Mouse (Mus musculus): ENCODE data around the gene Foxs1.

Gene Foxs1

DNA sequence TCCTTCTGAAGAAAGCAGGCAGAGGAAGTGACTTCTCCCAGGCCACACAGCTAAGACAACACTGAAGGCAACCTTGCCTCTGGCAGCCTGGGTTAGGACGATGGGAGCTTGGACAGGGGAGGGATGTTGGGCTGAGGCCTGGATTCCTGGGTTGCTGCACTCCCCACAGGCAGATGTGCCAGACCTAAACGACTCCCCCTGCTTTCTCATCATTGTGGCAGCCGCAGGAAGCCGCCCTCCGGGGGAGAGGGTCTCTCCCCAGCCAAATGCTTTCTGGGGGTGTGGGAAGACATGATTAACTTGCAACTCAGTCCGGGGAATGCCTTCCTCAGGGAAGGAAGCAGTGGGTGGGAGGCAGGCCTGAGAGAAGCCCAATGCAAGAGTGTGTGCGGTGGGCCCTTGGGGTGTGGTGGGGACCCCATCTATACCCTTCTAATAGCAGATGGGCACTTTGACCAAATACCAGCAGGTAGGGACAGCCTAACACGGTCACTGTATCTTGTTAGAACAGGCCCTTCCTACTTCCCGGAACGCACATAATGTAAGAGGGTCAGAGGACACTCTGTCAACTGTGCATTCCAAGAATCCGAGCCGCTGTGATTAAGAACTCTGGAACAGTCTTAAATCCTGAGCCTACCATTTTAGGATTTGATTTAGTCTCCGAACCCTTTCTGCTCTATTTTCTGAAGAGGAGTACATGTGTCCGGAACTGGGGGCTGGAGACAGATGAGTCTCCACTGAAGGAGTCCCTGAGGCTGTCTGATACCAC is 4.6 kb downstream of the Foxs1 start:
- no peak for DNase-seq (ENCODE audit: low read depth, low spot score)

DNA sequence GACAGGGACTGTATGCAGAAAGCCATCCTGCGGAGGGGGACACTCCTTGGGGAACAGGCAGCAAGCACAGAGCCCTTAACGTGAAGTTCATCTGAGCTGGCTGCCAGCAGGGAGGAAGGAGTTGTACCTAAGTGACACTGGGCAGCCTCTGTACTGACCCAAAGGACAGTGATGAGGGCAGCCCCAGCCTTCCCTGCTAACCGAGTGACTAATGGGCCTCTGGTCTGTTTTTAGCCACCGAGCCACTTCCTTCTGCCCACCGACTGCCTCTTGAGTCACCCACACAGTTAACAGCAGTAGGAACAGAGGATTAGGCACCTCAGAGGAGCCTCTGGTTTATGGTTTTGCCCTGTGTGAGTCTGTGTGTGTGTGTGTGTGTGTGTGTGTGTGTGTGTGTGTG is 5.6 kb downstream of the Foxs1 start:
- DNase-seq (ENCODE audit: low read depth, low spot score), result no peak

DNA sequence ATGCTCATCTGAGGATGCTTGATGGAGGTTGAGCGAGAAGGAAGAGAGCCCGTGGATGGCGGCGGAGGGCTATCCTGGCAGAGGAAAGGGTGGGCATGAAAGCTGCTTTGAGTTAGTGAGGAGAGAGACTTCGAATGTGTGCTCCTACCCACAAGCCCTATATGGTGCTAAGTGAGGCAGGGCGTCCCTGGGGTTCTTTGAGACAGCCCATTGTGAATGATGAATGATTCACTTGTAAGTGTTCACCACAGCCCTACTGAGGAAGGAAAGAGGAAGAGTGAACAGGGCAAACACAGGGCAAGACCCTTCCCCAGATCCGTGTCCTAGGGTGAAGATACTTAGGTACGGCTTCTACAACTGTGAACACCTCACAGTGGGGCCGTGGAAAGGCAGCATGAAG is 6.1 kb downstream of the Foxs1 start:
- no peak for DNase-seq (ENCODE audit: low read depth, low spot score)

DNA sequence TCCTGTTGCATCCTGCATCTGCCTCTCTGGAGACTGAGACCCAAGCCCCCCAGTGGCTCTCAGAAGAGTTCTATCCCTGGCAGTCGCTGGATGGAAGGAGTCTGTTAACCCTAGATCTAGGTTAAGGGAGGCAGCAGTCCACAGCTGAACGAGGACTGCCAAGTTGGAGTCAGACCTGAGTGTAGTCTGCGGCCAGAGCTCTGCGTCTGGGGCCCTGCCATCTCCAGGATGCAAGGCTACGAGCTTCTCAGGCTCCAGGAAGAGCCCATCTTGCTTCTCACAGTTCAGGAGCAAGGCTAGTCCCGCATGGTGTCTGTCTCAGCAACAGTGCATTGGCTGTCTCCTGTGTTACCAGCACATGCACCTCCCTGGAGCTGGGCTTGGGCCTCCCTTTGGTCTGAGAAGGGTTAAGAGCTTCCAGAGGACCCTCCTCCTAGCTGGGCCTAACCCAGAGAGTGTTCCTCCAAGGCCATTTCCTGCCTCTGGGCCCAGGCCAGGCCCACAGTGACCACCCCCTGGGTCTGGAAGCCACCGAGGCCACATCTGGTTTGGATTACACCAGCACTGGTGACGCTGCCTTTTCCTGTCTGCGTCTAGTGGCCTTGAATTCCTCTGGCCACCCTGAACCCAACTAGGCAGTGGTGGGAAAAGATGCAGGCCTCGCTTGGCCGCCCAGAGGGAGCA is 7.7 kb downstream of the Foxs1 start:
- no peak for DNase-seq (ENCODE audit: low read depth, low spot score)

DNA sequence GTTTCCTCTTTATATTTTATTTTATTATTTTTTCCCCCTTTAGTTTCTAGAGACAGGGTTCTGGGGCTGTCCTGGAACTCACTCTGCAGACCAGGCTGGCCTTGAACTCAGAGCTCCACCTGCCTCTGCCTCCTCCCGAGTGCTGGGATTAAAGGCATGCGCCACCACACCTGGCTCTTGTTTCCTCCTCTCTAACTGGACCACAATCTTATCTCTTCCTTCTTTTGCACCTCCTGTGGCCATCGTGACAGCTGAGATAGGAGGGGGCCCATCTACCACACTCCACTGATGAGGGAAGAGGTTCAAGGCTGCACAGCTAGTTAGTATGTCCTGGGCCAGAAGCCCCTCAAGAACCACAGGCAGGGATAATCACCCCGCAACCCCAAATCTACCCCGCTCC is 8.5 kb downstream of the Foxs1 start:
- DNase-seq (ENCODE audit: low read depth, low spot score), result no peak

DNA sequence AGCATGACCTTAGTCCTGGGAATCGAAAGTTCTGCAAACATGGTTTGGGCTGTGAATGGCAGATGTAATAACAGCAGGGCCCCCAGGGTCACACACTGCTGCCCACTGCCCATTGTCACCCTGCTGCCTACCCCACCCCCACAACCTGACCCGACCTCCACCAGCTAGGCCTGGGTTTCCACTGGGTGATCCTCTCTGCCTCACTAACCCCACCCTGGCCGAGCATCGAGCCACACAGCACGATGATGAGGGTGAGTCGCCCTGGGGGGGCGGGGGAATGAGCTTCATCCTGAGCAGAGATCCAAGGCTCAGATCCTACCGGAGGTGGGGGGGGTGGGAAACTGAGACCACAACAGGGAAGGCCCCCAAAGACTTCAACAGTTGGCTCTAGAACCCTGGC is 8.9 kb downstream of the Foxs1 start:
- DNase-seq (ENCODE audit: low read depth, low spot score), result no peak

DNA sequence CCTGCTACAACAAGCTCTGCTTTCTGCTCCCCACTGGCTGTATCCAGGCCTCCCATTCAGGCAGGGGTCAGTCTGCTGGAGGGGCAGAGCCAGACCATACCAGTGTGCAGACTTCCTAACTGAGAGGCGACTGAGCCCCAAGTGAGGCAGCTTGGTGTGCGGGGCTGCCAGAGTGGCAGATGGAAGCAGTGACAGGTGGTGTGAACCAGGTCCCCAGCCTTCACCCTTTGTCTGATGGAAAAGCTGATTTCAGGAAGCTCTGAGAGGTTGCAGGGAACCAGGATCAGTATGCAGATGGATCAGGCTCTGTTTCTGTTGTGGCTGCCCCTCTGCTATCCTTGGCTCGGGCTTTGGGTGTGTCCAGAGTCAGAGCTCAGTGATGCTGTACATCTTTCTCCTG is 9.4 kb downstream of the Foxs1 start:
- DNase-seq (ENCODE audit: low read depth, low spot score), result no peak

DNA sequence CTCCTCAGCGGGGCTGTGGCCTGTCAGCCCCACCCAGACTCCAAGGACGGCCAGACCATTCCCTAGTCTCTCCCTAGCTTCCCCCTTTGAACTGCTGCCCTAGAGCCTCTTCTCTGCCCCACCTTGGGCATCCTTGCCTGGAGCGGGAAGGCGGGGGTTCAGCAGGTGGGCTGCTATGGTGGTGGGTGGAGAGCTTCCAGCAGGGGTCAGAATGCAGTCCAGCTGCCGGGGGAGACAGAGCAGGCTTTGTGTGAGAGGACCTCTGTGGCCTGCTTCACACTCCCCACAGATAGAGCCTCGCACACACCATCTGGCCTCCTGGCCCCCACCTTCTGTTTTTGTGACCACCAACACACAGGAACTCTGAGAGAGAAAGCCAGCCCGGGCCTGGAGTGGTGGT is 10.6 kb downstream of the Foxs1 start:
- DNase-seq (ENCODE audit: low read depth, low spot score), result peak; percentile 41

DNA sequence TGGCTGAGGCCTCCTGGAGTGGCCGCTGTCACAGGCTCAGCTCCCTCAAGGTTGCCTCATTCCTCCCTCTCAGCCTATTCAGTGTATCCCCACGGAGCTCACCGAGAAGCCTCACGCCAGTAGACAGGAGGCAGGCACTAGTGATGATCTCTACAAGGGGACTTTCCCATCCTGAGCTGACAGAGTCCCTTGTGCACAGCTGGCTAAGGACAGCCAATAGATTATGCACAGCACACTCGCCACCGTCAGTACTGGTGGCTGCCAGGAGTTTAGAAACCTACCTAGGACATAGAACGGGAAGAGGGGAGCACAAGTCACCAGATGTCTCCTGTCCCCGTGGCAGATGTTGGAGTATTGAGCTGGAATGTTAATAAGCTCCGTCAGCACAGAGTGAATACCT is 15.3 kb downstream of the Foxs1 start:
- no peak for DNase-seq (ENCODE audit: low read depth, low spot score)

DNA sequence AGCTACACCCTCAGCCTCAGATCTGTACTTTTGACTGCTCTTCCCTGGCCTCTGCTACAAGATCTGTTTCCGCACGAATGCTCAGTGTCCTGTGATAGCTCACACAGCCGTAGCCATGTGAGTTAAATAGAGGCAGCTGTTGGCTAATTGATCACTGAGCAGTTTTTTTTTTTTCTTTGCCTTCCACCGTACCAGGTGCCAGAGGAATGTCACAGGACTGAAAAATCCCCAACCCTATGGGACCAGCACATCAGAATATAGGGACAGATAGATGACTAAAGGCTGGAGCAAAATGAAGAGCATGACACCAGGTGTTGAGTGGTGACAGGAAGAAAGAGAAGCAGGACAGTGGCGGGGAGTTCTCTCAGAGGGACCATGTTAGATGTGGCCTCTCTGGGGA is 16.9 kb downstream of the Foxs1 start:
- no peak for DNase-seq (ENCODE audit: low read depth, low spot score)

DNA sequence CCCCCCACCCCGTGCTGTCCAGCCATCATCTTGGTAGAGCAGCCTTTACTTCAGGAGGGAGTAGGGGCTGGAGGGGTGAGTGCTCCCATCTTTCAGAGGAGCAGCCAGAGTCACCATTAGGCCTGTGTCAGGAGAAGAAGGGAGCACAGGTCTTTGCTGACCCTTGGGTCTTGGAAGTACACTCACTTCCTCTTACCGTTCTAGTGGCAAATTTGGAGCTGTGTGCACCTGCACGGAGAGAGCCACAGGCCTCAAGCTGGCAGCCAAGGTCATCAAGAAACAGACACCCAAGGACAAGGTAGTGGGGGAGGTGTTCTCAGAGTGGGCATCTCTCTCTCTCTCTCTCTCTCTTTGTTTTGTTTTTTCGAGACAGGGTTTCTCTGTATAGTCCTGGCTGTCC is 17.6 kb downstream of the Foxs1 start:
- DNase-seq (ENCODE audit: low read depth, low spot score), result no peak

DNA sequence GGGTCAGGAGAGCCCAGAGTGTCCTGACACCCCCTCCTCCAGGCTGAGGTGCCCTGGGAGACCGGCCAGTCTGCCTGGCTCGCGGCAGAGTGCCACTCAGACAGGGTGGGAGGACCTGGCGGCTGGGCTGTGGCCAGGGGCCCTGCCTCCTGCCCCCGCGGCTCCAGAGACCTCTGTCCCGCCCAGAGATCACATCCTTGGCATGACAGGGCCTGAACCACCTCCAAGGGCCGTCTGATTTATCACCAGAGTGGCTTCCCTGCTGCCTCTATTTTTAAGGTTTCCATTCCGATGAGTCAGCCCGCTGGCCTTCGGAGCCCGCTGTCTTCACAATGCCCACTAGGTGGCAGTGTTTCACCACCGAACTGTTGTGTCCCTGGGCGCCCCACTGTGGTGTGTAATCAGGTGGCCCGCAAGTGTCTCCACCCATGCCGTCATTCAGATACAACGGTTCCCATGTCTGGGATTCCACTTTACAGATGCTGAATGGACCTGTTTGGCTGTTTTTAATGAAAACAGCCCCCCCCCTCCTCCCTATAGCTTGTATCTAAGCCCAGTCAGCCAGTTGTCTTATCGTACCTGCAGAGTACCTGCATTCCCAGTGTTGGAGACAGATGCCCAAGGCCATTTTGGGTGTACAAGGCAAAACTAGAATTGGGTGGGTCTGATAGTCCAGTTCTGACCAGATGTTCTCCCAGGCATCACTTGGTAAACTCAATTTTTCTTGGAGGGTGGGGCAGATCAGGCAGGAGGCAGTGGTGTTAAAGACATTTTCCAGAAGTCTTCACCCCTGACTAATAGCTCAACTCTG is 18.5 kb downstream of the Foxs1 start:
- DNase-seq (ENCODE audit: low read depth, low spot score), result peak; percentile 92

DNA sequence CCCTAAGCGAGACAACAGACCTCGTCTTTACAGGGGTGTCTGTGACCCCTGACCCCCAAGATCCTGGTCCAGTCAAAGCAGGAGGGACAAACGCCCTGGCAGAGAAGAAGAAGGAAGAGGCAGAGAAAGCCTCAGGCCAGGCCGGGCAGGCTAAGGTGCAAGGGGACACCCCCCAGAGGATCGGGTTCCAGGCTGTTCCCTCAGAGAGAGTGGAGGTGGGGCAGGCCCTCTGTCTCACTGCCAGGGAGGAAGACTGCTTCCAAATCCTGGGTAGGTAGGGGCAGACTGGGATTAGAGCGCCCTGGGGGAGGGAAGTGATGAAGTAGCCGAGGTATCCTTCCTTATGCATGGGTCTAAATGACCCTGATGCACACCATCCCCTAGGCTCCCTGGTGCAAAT is 19.5 kb downstream of the Foxs1 start:
- DNase-seq (ENCODE audit: low read depth, low spot score), result no peak

DNA sequence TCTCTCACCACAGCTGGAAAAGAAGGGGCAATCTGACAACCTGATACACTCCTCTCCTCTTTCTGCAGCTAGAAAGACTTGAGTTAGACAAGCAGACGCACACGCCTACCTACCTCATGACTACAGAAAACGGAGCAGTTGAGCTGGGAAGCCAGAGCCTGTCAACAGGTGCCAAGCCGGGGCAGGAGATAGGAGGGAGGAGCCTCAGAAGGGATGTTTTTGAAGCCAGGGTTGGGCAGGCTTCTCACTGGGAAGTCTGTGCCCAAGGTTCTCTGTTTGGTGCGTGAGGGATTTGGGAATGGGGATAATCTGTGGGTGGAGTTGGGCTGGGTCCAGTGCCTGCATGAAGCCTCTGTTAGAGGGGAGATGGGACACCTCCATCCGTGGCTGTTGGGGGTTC is 21.6 kb downstream of the Foxs1 start:
- no peak for DNase-seq (ENCODE audit: low read depth, low spot score)

DNA sequence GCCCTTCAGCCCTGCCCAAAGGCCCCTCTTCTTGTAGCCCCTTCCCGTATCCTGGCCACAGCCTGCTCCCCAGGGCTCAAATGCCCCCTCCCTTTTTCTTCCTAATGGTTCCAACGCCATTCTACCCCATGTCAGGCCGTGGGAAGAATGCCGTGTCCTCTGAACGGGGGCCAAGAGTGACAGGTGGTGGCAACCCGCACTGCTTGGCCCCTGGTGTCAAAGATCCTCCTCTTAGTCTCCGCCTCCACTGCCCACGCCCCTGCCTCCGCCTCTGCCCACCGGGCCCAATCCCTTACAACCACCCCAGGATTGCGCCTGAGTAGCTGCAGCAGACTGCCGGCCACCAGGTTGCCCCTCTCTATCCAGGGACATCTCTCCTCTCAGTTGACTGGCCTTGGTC is 22.0 kb downstream of the Foxs1 start, which contains the start of gene Mylk2:
Mylk2 (plus strand) TSS at position 322 of the 400 bp plus-strand sequence.
- no peak for DNase-seq (ENCODE audit: low read depth, low spot score)

DNA sequence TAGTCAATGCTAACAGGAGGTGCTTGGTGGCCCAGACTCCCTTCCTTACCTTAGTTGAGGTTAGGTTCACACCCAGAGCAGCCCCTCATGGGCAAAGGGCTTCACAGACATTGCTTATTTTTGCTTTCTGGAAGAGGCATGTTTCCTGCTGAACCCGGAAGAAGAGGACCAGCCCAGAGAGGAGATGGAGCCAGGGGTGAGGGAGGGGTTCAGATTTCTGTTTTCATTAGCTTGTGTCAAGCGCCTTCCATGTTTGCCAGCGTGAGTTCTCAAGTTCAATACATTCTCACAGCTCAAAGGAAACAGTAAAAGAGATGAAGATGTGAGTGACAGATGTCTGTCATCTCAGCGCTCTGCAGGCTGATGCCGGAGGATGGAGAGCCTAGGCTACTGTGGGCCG is 23.2 kb downstream of the Foxs1 start:
- no peak for DNase-seq (ENCODE audit: low read depth, low spot score)

DNA sequence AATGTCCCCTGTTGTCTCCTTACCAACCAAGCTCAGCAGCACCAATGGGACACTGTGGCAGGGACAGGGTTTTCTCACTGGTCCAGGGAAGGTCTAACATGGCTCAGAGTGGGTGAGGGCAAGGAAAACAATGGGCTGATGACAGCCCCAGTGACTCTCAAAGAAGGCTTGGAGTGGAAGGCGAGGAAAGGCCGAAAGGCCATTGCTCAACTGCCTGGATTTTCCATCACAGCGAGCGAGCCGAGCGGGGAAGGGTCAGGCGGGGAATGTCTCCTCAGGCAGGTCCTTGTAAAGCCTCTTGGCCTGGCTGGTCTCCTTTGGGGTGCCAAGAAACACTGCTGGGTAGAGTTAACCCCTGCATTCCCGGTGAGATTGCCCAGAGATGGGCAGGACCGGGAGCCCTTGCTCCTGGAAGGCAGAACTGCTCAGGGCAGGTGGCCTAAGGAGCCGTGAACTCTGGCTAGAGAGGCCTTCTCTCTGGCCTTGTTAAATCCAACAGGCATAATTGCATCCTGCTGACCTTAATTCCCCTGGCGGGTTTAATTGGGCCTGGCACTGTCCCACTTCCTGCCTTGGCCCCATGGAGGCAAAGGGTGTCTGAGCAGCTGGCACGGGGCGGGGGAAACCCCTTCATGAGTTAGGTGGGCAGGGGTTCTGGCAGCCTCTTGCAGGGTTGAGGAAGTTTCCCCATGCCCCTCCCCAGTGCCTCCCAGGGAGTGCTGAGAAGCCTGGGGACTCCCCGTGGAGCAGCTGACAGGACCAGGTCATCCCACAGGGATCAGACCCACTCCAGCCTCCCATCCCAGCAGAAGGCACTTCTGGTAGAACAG is 25.7 kb downstream of the Foxs1 start:
- DNase-seq (ENCODE audit: low read depth, low spot score), result no peak

DNA sequence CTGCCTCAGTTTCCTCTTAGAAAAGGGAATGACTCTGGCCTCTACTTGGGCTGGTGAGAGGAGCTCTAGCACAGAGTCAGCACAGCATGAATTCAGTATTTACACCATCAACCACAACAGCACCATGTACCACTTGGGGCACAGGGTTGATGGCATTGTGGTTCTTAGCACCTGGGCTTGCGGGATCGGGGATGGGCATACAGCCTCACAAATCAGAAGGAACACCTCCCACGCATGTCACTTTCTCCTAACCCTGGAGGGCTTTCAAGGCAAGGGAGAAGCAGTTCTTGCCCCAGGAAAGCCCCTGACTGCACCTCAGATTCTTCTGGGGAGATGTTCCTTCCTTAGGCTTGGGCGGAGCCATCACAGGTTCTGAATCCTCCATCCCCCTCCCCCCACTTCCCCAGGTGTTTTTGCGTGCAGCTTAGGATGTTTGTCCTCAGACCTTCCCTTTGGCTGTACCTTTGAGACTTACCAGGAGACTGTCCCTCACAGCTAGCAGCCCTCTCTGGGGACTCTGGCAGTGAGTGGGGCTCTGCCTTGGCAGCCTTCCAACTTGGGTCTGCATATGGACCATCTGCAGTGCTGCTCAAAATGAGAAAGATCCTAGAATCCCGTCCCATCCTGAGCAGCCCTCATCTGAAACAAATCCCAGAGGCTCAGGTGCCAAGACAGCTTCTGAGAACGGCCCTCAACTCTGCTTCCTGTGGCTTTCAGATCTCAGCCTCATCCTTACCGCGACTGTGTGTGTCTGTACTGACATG is 26.6 kb downstream of the Foxs1 start:
- no peak for DNase-seq (ENCODE audit: low read depth, low spot score)

DNA sequence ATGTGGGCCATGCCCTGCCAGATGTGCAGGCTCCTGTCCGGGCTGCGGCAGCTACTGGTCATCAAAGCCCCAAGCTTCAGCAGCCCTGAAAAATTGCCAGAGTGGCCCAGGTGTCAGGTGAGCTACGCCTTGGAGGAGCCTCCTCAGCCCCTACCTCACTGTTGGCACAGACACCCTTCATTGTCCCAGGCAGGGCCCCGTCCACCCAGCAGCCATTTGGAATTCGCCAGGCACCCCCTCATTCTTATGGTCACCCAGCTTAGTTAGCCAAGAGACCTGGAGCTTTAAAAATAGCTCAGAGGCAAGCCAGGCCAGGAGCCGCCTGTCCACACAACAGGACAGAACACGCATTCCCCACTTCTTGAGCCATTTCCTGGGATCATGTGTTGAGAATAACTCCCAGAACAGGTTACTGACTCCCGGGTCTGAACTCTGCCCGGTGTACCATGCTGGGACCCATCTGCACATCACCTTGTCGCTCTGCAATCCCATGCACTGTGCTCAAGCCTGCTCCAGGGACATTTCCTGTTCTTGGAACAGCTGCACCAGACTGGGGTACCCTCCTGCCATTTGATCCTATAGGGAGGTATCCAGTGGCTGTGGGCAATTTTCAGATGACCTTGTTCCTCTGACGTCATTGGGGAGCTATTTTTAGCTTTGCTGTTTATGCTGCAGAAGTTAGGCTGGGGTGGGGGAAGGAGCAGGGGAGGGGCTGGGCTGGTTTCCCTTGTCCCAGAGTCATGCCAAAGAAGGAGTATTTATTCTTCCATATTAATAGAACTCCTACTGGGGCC is 27.8 kb downstream of the Foxs1 start:
- DNase-seq (ENCODE audit: low read depth, low spot score), result no peak

DNA sequence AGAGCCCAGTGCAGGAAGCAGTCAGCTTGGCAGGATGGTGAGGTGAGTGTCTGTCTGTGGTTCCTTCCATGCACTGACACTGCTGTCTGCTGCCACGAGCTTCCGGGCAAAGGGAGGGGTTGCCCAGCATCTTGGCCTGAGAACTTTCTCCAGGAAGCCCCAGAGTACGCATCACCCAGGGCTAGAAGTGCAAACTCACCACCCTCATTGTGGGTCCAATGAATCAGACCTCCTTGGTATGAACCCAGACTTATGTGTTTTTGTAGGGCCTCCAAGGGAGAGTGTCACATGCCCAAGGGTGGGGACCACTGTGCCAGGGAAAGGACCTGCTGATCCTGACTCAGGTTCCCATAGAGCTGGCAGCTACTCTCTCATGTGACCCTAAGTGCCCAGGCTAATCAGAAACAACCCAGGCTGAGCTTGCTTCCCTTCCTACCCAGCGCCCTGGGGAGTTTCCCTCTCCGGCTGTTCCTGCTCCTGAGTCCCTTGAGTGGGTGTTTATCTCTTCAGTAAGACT is 28.8 kb downstream of the Foxs1 start:
- no peak for DNase-seq (ENCODE audit: low read depth, low spot score)

Measured in ZHBTc4 (cell line).